Mouse (Mus musculus): ENCODE data around the gene Mob4.

- no peak for TF ChIP-seq CTCF (IDR thresholded peaks at IDR 0.05; ENCODE audit: extremely low read depth, insufficient read depth, low read length)
- no peak for TF ChIP-seq POLR2A (IDR thresholded peaks at IDR 0.05; ENCODE audit: extremely low read depth, insufficient read depth, low read length)
Measured at GRCm38 (mm10) chr1:55182392-55182791, 51.4 kb downstream of the Mob4 start.

Measured in cortical plate, adult 2 months (tissue).